Mouse (Mus musculus) bone marrow, adult 2 months (tissue): Measurements from ENCODE around the gene Nectin4.

Experiments used
- CTCF ChIP-seq: fragments of 200-500 bp; IDR thresholded peaks from 2 replicates; pipeline ENCODE4 v1.5.1; 2011; ENCODE audit warnings: low read length, control low read depth; ENCODE audit not compliant: control insufficient read depth, insufficient read depth
- POLR2A ChIP-seq: fragments of 200-500 bp; IDR thresholded peaks from 2 replicates; pipeline ENCODE4 v1.6.1; 2011; ENCODE audit warnings: low read depth, mild to moderate bottlenecking, control low read depth, low read length, borderline replicate concordance; ENCODE audit not compliant: control insufficient read depth

- TF ChIP-seq CTCF (no peak), POLR2A (no peak)
Observed at GRCm38 (mm10) chr1:171419291-171419882, 49.5 kb downstream of the Nectin4 start.
